Mouse (Mus musculus) liver, embryonic 15.5 days (tissue): ENCODE measurements around the gene Terf2. TPM values are rescaled to one million over a fixed set of nuclear protein-coding genes. Genes with fewer than 3 reads are reported as not detected.

ENCODE experiments used
- ATAC-seq: fragments of 200-750 bp; cut with Nextera tagmentation; 2 replicates; pipeline ENCODE4 v1.8.0; 2017; ENCODE audit warnings: moderate number of reproducible peaks, mild to moderate bottlenecking, moderate library complexity; ENCODE audit not compliant: insufficient read depth
- H3K27ac ChIP-seq: fragments of 300-500 bp; sonication (generic); replicated peaks from 2 replicates; pipeline ENCODE4 v1.5.1; 2015; ENCODE audit warnings: mild to moderate bottlenecking, inconsistent platforms
- H3K27me3 ChIP-seq: fragments of 300-500 bp; sonication (generic); 2 replicates; pipeline ENCODE4 v1.6.1; 2015; ENCODE audit warnings: mild to moderate bottlenecking, inconsistent platforms
- H3K36me3 ChIP-seq: fragments of 300-500 bp; sonication (generic); replicated peaks from 2 replicates; pipeline ENCODE4 v1.6.1; 2015; ENCODE audit warnings: moderate library complexity, mild to moderate bottlenecking, inconsistent platforms
- H3K4me1 ChIP-seq: fragments of 300-500 bp; sonication (generic); replicated peaks from 2 replicates; pipeline ENCODE4 v1.6.1; 2015; ENCODE audit warnings: inconsistent platforms
- H3K4me2 ChIP-seq: fragments of 300-500 bp; sonication (generic); 2 replicates; pipeline ENCODE4 v1.6.1; 2015; ENCODE audit warnings: moderate library complexity, mild to moderate bottlenecking, inconsistent platforms
- H3K4me3 ChIP-seq: fragments of 300-500 bp; sonication (generic); replicated peaks from 2 replicates; pipeline ENCODE4 v1.5.1; 2015; ENCODE audit warnings: mild to moderate bottlenecking, inconsistent platforms
- H3K9ac ChIP-seq: fragments of 300-500 bp; sonication (generic); 2 replicates; pipeline ENCODE4 v1.6.1; 2015; ENCODE audit warnings: moderate library complexity, mild to moderate bottlenecking, inconsistent platforms
- H3K9me3 ChIP-seq: fragments of 300-500 bp; sonication (generic); replicated peaks from 2 replicates; pipeline ENCODE4 v1.6.1; 2016; ENCODE audit warnings: inconsistent platforms
- WGBS: fragments of 180-500 bp; shearing (Covaris S2); methylation state at CpG from one replicate; pipeline ENCODE4 v1.1.7; 2015; ENCODE audit warnings: mixed read lengths; ENCODE audit not compliant: insufficient replicate concordance; 5-methylcytosine and 5-hydroxymethylcytosine counted together
- microRNA-seq: library from miRNA; unstranded; fragments of <30 nt; microRNA quantifications from one replicate; pipeline ENCODE4, GENCODE M21; 2016
- polyA plus RNA-seq: library from polyadenylated mRNA; unstranded; fragments of >200 nt; fragmentation: Nextera tagmentation; extraction: Ambion mirVana; gene quantifications from 2 replicates; pipeline ENCODE4 v1.2.1, GENCODE M21; 2015

Terf2 gene
- polyA plus RNA-seq, 1 experiment from 2014 or later = 6.8 TPM

- ATAC-seq = no peak; the same call in 1 of the 2 replicates
- H3K4me3 ChIP-seq = peak overlapping the region; percentile 90
- peaks cover 36% of the 10 kb centered on the region for H3K4me1 ChIP-seq
- no peaks in the 10 kb centered on the region; the same call in 1 of the 2 replicates for H3K36me3 ChIP-seq
- WGBS = under 1% methylated on average over 40 of the region's 40 CpGs
- H3K27me3 ChIP-seq = no peaks in the 10 kb centered on the region
- H3K4me2 ChIP-seq = peak overlapping the region; percentile 95
- H3K9ac ChIP-seq = peak overlapping the region; percentile 97
- H3K27ac ChIP-seq = peak overlapping the region; percentile 87
- H3K9me3 ChIP-seq = no peaks in the 10 kb centered on the region
These were observed 64.7 kb downstream of the Terf2 start for GRCm38 (mm10) chr8:107031577-107032090.

GRCm38 (mm10) chr8:107030650-107031576, 65.4 kb downstream of the Terf2 start, which contains the start of gene Vps4a:
Gene Vps4a (plus strand): TSS chr8:107031222.
- Histone ChIP-seq H3K27ac (peak within 1 kb of the TSS; percentile 87), H3K9ac (peak within 1 kb of the TSS; percentile 97), H3K36me3 (no peaks in the 10 kb centered on the region), H3K27me3 (no peaks in the 10 kb centered on the region), H3K4me3 (peak within 1 kb of the TSS; percentile 90), H3K9me3 (no peaks in the 10 kb centered on the region), H3K4me2 (peak within 1 kb of the TSS; percentile 95), H3K4me1 (peaks cover 36% of the 10 kb centered on the region)
- peak; percentile 97 for ATAC-seq
- WGBS = 4% methylated on average over 66 of the region's 66 CpGs

GRCm38 (mm10) chr8:107030058-107030457, 66.3 kb downstream of the Terf2 start:
- Histone ChIP-seq H3K4me1 (peaks cover 32% of the 10 kb centered on the region), H3K36me3 (no peaks in the 10 kb centered on the region), H3K4me3 (no peak overlapping the region), H3K9me3 (no peaks in the 10 kb centered on the region), H3K9ac (no peak overlapping the region), H3K27me3 (no peaks in the 10 kb centered on the region), H3K4me2 (no peak overlapping the region), H3K27ac (no peak overlapping the region; the same call in 1 of the 2 replicates)
- 48% methylated on average over 5 of the region's 5 CpGs for WGBS
- no peak for ATAC-seq

GRCm38 (mm10) chr8:107029310-107029709, 67.0 kb downstream of the Terf2 start:
- Histone ChIP-seq H3K27me3 (no peaks in the 10 kb centered on the region), H3K36me3 (no peaks in the 10 kb centered on the region), H3K27ac (no peak overlapping the region), H3K4me2 (no peak overlapping the region), H3K4me3 (no peak overlapping the region), H3K9ac (no peak overlapping the region), H3K9me3 (no peaks in the 10 kb centered on the region), H3K4me1 (peaks cover 32% of the 10 kb centered on the region)
- ATAC-seq = no peak
- WGBS = 74% methylated on average over 3 of the region's 3 CpGs

- Histone ChIP-seq H3K4me2 (no peak overlapping the region), H3K27me3 (no peaks in the 10 kb centered on the region), H3K27ac (no peak overlapping the region), H3K4me3 (no peak overlapping the region), H3K4me1 (no peaks in the 10 kb centered on the region; the same call in 1 of the 2 replicates), H3K9ac (no peak overlapping the region), H3K36me3 (no peaks in the 10 kb centered on the region), H3K9me3 (no peaks in the 10 kb centered on the region)
- 79% methylated on average over 8 of the region's 8 CpGs for WGBS
- no peak for ATAC-seq
These were observed 72.9 kb downstream of the Terf2 start for GRCm38 (mm10) chr8:107023479-107023878.

Small RNAs within 50 kb of the gene (microRNA-seq; reads per million reads assigned to microRNA genes)
- 1.5 reads per million for gene Mir7075

Other genes with a start within 250 kb of the Terf2 start
- gene Has3, start 226.3 kb downstream of the Terf2 start, polyA plus RNA-seq = 0.01 and 0.03 TPM in 2 replicates
- 31.8 and 33.3 TPM in 2 replicates for gene Utp4, start 202.9 kb downstream of the Terf2 start, polyA plus RNA-seq
- 1.3 and 1.6 TPM in 2 replicates for gene Sntb2, start 160.8 kb downstream of the Terf2 start, polyA plus RNA-seq
- 20.1 and 23.7 TPM in 2 replicates for gene Vps4a, start 65.3 kb downstream of the Terf2 start, polyA plus RNA-seq
- 16.5 and 19.2 TPM in 2 replicates for gene Pdf, start 47.9 kb downstream of the Terf2 start, polyA plus RNA-seq
- gene Cog8, start 39.9 kb downstream of the Terf2 start, polyA plus RNA-seq = 17.9 and 19.8 TPM in 2 replicates
- 33.9 and 37.4 TPM in 2 replicates for gene Nip7, start 39.7 kb downstream of the Terf2 start, polyA plus RNA-seq
- gene Tmed6, start 30.9 kb downstream of the Terf2 start, polyA plus RNA-seq = 4.1 and 5.2 TPM in 2 replicates
- gene Cyb5b, start 54.1 kb upstream of the Terf2 start, polyA plus RNA-seq = 23.8 and 24.5 TPM in 2 replicates
- gene Nfat5, start 196.9 kb upstream of the Terf2 start, polyA plus RNA-seq = 1.3 and 1.6 TPM in 2 replicates